Mouse (Mus musculus): ENCODE measurements at regions not wholly inside any gene's neighbourhood (a gene's known extent, or its start where the extent isn't known, plus 50 kb on each side); places are given as distances from the start of the nearest gene placed in this dataset.

GRCm38 (mm10) chr9:41375984-41376651 is 214.6 kb upstream of the Ubash3b start:
- peak; percentile 8 for DNase-seq (ENCODE audit: low spot score)

- DNase-seq (ENCODE audit: low spot score), result peak; percentile 17
Observed at GRCm38 (mm10) chr9:41374591-41375481, 213.3 kb upstream of the Ubash3b start.

- no peak for DNase-seq (ENCODE audit: low spot score)
Observed at GRCm38 (mm10) chr9:41366405-41366804, 204.9 kb upstream of the Ubash3b start.

GRCm38 (mm10) chr9:41365251-41365650 is 203.8 kb upstream of the Ubash3b start:
- DNase-seq (ENCODE audit: low spot score), result no peak

GRCm38 (mm10) chr9:41364442-41365250 is 203.1 kb upstream of the Ubash3b start:
- DNase-seq (ENCODE audit: low spot score), result no peak

GRCm38 (mm10) chr9:41360356-41360755 is 198.9 kb upstream of the Ubash3b start:
- DNase-seq (ENCODE audit: low spot score), result no peak

- no peak for DNase-seq (ENCODE audit: low spot score)
Observed at GRCm38 (mm10) chr9:41359286-41359685, 197.8 kb upstream of the Ubash3b start.

GRCm38 (mm10) chr9:41345338-41345737 is 183.8 kb upstream of the Ubash3b start:
- DNase-seq (ENCODE audit: low spot score), result no peak

GRCm38 (mm10) chr9:41337375-41337774 is 175.9 kb upstream of the Ubash3b start:
- DNase-seq (ENCODE audit: low spot score), result peak; percentile 2

- DNase-seq (ENCODE audit: low spot score), result no peak
Observed at GRCm38 (mm10) chr9:41336801-41337200, 175.3 kb upstream of the Ubash3b start.

- DNase-seq (ENCODE audit: low spot score), result peak; percentile 4
Observed at GRCm38 (mm10) chr9:41334462-41335241, 173.2 kb upstream of the Ubash3b start.

GRCm38 (mm10) chr9:41333526-41333925 is 172.0 kb upstream of the Ubash3b start:
- no peak for DNase-seq (ENCODE audit: low spot score)

- DNase-seq (ENCODE audit: low spot score), result no peak
Observed at GRCm38 (mm10) chr9:41328959-41329358, 167.5 kb upstream of the Ubash3b start.

- peak; percentile 4 for DNase-seq (ENCODE audit: low spot score)
Observed at GRCm38 (mm10) chr9:41328480-41328879, 167.0 kb upstream of the Ubash3b start.

GRCm38 (mm10) chr9:41328056-41328455 is 166.6 kb upstream of the Ubash3b start:
- peak; percentile 5 for DNase-seq (ENCODE audit: low spot score)

- DNase-seq (ENCODE audit: low spot score), result no peak
Observed at GRCm38 (mm10) chr9:41327561-41327960, 166.1 kb upstream of the Ubash3b start.

- DNase-seq (ENCODE audit: low spot score), result peak; percentile 65
Observed at GRCm38 (mm10) chr9:41326772-41327560, 165.5 kb upstream of the Ubash3b start.

GRCm38 (mm10) chr9:41321521-41321920 is 160.0 kb upstream of the Ubash3b start:
- DNase-seq (ENCODE audit: low spot score), result no peak

GRCm38 (mm10) chr9:41319066-41319465 is 157.6 kb upstream of the Ubash3b start:
- DNase-seq (ENCODE audit: low spot score), result no peak

- DNase-seq (ENCODE audit: low spot score), result peak; percentile 5
Observed at GRCm38 (mm10) chr9:41306229-41306628, 144.7 kb upstream of the Ubash3b start.

- DNase-seq (ENCODE audit: low spot score), result peak; percentile 5
Observed at GRCm38 (mm10) chr9:41303494-41303828, 142.0 kb upstream of the Ubash3b start.

Measured in MN1 (cell line).